Mouse (Mus musculus) limb, embryonic 11.5 days (tissue): ENCODE data around the gene Cox14. TPM values are rescaled to one million over a fixed set of nuclear protein-coding genes. Genes with fewer than 3 reads are reported as not detected.

ENCODE experiments used
- ATAC-seq: fragments of 200-750 bp; cut with Nextera tagmentation; 2 replicates; pipeline ENCODE4 v1.8.0; 2017; ENCODE audit warnings: low read depth; ENCODE audit not compliant: insufficient number of reproducible peaks, low FRiP score, low TSS enrichment
- DNase-seq: peaks from one replicate; pipeline ENCODE4 v3.0.0-alpha.2; 2015; ENCODE audit warnings: low spot score
- H3K27ac ChIP-seq: fragments of 300-500 bp; sonication (generic); replicated peaks from 2 replicates; pipeline ENCODE4 v1.5.1; 2014; ENCODE audit warnings: low read depth, mild to moderate bottlenecking, low read length
- H3K27me3 ChIP-seq: fragments of 300-500 bp; sonication (generic); 2 replicates; pipeline ENCODE4 v1.6.1; 2014; ENCODE audit warnings: mild to moderate bottlenecking, low read length, mixed read lengths; ENCODE audit not compliant: control insufficient read depth, insufficient read depth
- H3K36me3 ChIP-seq: fragments of 300-500 bp; sonication (generic); 2 replicates; pipeline ENCODE4 v1.6.1; 2014; ENCODE audit warnings: mild to moderate bottlenecking, low read length, moderate library complexity, mixed read lengths; ENCODE audit not compliant: control insufficient read depth, insufficient read depth
- H3K4me1 ChIP-seq: fragments of 300-500 bp; sonication (generic); 2 replicates; pipeline ENCODE4 v1.6.1; 2014; ENCODE audit warnings: low read length, mixed read lengths; ENCODE audit not compliant: control insufficient read depth, insufficient read depth
- H3K4me2 ChIP-seq: fragments of 300-500 bp; sonication (generic); 2 replicates; pipeline ENCODE4 v1.6.1; 2014; ENCODE audit warnings: low read depth, mild to moderate bottlenecking, moderate library complexity; ENCODE audit not compliant: severe bottlenecking
- H3K4me3 ChIP-seq: fragments of 300-500 bp; sonication (generic); 2 replicates; pipeline ENCODE4 v1.5.1; 2014; ENCODE audit warnings: low read depth, low read length
- H3K9ac ChIP-seq: fragments of 300-500 bp; sonication (generic); 2 replicates; pipeline ENCODE4 v1.6.1; 2014; ENCODE audit warnings: mild to moderate bottlenecking, low read length
- H3K9me3 ChIP-seq: fragments of 300-500 bp; sonication (generic); 2 replicates; pipeline ENCODE4 v1.6.1; 2016; ENCODE audit warnings: low read length; ENCODE audit not compliant: control insufficient read depth
- WGBS: fragments of 180-500 bp; shearing (Covaris S2); extraction: QIAGEN DNeasy Blood & Tissue Kit; methylation state at CpG from one replicate; pipeline ENCODE4 v1.1.7; 2014; 5-methylcytosine and 5-hydroxymethylcytosine counted together
- polyA plus RNA-seq: library from polyadenylated mRNA; unstranded; fragments of >200 nt; fragmentation: Nextera tagmentation; extraction: Ambion mirVana; gene quantifications from 2 replicates; pipeline ENCODE4 v1.2.1, GENCODE M21; 2014

Cox14 gene
- 118 and 123 TPM in 2 replicates for polyA plus RNA-seq

DNA sequence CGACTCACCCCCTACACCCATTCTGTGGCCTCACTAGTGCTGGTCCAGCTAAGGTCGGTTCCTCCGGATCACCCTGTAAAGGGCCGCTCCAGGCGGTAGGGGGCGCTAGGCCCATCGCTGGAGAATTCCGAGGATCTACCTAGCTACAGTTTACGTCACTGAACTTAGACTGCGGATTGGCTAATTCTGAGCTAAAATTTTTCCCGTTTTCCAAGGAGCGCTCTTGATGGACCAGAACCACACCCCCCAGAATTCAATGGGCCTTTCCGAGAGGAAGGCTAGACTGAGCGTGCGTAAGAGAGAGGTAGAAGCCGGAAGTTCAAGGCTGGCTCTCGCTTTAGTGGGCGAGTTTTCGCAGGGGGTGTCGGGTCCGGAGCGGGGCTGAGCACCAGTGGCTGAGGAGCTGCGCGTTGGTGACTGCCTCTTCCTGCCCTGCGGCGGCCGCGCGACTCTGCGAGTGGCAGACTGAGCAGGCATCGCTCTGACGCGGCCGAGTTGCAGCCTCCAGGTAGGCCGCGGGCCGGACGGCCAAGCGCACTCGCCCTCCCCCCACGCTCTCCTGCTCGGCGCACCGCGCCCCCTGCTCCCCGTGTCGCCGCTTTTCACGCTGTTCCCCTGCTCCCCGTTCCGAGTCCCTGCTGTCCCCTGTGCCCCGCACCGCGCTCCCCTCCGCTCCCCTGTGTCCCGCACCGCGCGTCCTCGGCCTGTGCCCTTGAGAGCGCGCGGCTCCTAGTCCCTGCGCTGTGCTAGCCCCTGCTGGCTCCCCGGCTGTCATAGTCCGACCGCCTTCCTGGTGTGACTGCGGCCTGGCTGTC, at the start of gene Cox14:
TSS of gene Cox14 (plus strand) at position 278 of the 815 bp plus-strand sequence.
- Histone ChIP-seq H3K27ac (peak within 1 kb of the TSS; percentile 88), H3K36me3 (peaks cover 13% of the 10 kb centered on the region), H3K27me3 (no peaks in the 10 kb centered on the region), H3K4me3 (peak within 1 kb of the TSS; percentile 78), H3K4me2 (peak within 1 kb of the TSS; percentile 79), H3K4me1 (peaks cover 19% of the 10 kb centered on the region; the same call in 1 of the 2 replicates), H3K9ac (peak within 1 kb of the TSS; percentile 79), H3K9me3 (peaks cover 3% of the 10 kb centered on the region; the same call in 1 of the 2 replicates)
- under 1% methylated on average over 68 of the region's 68 CpGs for WGBS
- ATAC-seq (peak; percentile 95), DNase-seq (peak; percentile 97)

DNA sequence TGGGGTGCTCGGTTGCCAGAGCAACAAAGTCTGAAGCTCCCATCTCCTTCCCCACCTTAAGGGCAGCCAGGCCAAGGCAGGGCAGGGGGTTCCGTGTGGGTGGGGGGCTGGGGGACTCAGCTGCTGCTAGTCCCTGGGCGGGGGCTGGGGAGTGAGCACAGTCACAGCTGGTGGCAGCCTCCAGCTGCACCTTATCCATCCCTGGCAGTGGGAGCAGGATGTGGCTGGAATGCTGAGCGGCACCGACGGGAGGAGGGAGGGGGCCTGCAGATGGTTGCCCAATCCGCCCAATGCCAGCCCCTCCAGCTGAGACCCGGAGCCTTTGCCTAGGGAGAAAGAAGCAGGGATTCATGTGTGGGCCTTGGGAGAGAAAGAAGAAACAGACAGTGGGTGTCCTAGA, 48.3 kb upstream of the Cox14 start:
- Histone ChIP-seq H3K4me3 (no peak overlapping the region), H3K4me2 (no peak overlapping the region), H3K27me3 (peaks cover under 1% of the 10 kb centered on the region; the same call in 1 of the 2 replicates), H3K9ac (no peak overlapping the region), H3K36me3 (no peaks in the 10 kb centered on the region), H3K27ac (no peak overlapping the region), H3K9me3 (no peaks in the 10 kb centered on the region), H3K4me1 (no peaks in the 10 kb centered on the region)
- DNase-seq (no peak), ATAC-seq (no peak)
- 35% methylated on average over 8 of the region's 8 CpGs for WGBS

GRCm38 (mm10) chr15:99678063-99678800, 47.2 kb upstream of the Cox14 start:
- H3K27ac ChIP-seq: no peak overlapping the region
- ATAC-seq (no peak), DNase-seq (peak; percentile 57)
- no peak overlapping the region for H3K4me3 ChIP-seq
- H3K27me3 ChIP-seq: no peaks in the 10 kb centered on the region
- H3K4me1 ChIP-seq: no peaks in the 10 kb centered on the region
- H3K4me2 ChIP-seq: no peak overlapping the region
- H3K36me3 ChIP-seq: no peaks in the 10 kb centered on the region
- no peaks in the 10 kb centered on the region for H3K9me3 ChIP-seq
- 16% methylated on average over 13 of the region's 13 CpGs for WGBS
- no peak overlapping the region for H3K9ac ChIP-seq

DNA sequence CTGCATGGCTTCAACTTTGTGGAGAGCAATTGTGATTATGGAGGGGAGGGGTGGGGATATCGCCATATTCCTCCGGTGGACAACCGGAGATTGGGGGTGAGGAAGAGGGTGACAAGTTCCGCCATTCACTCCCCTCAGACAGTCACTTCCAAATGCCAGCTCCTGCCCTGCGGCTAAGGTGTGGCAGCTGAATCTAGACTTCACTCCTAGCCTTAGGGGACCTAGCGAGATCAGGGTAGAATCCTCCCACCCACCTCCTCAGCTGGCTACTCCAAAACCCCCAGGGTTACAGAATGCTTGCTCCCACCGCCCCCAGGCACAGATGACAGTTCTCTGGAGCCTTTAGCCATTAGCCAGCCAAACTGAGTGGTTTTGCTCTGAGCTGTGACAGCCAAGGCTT, 46.4 kb upstream of the Cox14 start:
- H3K36me3 ChIP-seq: no peaks in the 10 kb centered on the region
- H3K27me3 ChIP-seq: no peaks in the 10 kb centered on the region
- ATAC-seq (no peak), DNase-seq (no peak)
- H3K9me3 ChIP-seq: no peaks in the 10 kb centered on the region
- WGBS: 44% methylated on average over 7 of the region's 7 CpGs
- H3K4me1 ChIP-seq: no peaks in the 10 kb centered on the region
- no peak overlapping the region for H3K9ac ChIP-seq
- H3K4me3 ChIP-seq: no peak overlapping the region
- no peak overlapping the region for H3K4me2 ChIP-seq
- H3K27ac ChIP-seq: no peak overlapping the region

DNA sequence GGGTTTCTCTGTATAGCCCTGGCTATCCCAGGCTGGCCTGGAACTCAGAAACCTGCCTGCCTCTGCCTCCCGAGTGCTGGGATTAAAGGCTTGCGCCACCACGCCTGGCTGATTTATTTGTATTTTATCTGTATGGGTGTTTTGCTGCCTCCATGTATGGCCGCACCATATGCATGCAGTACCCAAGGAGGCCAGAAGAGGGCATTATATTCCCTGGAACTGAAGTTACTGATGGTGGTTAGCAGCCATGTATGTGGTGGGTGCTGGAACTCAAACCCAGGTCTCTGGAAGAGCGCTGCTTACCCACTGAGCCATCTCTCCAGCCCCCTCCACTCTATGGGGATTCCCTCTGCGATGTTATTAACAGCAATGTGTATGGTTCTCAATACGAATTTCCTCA, 42.5 kb upstream of the Cox14 start:
- 94% methylated on average over 7 of the region's 7 CpGs for WGBS
- Histone ChIP-seq H3K9me3 (no peaks in the 10 kb centered on the region), H3K9ac (no peak overlapping the region), H3K4me1 (no peaks in the 10 kb centered on the region), H3K4me2 (no peak overlapping the region), H3K27me3 (no peaks in the 10 kb centered on the region), H3K36me3 (no peaks in the 10 kb centered on the region), H3K27ac (no peak overlapping the region), H3K4me3 (no peak overlapping the region)
- ATAC-seq (no peak), DNase-seq (no peak)

DNA sequence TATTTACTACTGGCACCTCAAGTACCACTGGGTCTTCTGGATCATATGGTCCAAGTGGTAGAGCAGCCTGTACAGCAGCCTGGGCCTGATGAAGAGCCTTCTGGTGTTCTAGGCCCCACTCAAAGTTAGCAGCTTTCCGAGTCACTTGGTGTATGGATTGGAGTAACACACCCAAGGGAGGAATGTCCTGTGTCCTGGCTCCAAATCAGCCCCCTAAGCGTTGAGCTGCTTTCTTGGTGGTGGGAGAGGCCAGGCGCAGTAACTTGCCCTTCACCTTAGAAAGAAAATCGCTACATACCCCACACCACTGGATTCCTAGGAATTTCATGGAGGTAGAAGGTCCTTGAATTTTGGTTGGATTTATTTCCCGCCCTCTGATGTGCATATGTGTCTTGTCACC, 41.3 kb upstream of the Cox14 start:
- no peak overlapping the region for H3K9ac ChIP-seq
- 94% methylated on average over 5 of the region's 5 CpGs for WGBS
- H3K4me1 ChIP-seq: no peaks in the 10 kb centered on the region
- DNase-seq: no peak
- no peak overlapping the region for H3K27ac ChIP-seq
- no peak overlapping the region for H3K4me3 ChIP-seq
- no peak overlapping the region for H3K4me2 ChIP-seq
- H3K9me3 ChIP-seq: no peaks in the 10 kb centered on the region
- no peaks in the 10 kb centered on the region for H3K36me3 ChIP-seq
- H3K27me3 ChIP-seq: no peaks in the 10 kb centered on the region
- ATAC-seq: no peak

GRCm38 (mm10) chr15:99688712-99689111, 36.7 kb upstream of the Cox14 start:
- Histone ChIP-seq H3K36me3 (no peaks in the 10 kb centered on the region), H3K27me3 (peaks cover 4% of the 10 kb centered on the region; the same call in 1 of the 2 replicates), H3K4me2 (no peak overlapping the region), H3K4me3 (no peak overlapping the region), H3K27ac (no peak overlapping the region), H3K4me1 (0 out of 2 replicates have a peak, but pooled peaks cover 4% of the 10 kb centered on the region), H3K9me3 (no peaks in the 10 kb centered on the region), H3K9ac (no peak overlapping the region)
- DNase-seq (peak; percentile 75), ATAC-seq (0 out of 2 replicates have a peak, but pooled peaks have one; percentile 31)
- WGBS: 5% methylated on average over 4 of the region's 4 CpGs

DNA sequence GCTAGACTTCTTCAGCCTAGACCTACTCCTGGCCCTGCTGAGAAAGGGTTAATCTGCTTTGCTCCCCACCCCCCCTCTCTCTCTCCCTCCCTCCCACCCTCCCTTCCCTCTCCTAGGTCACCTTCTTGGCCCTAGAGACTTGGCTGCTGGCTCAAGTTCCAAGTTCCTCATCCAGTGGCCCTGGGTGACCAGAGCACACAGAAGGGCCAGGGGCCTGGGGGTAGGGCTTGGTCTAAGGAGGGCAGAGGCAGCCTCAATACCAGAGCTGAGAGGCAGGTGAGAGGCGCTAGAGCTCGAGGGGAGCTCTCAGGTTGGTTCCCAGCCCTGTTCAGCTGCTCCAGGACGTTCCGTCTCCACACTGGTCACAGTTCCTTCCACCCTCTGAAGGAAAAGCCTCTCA, 34.5 kb upstream of the Cox14 start:
- H3K4me2 ChIP-seq: no peak overlapping the region
- H3K27me3 ChIP-seq: peaks cover 4% of the 10 kb centered on the region; the same call in 1 of the 2 replicates
- no peaks in the 10 kb centered on the region for H3K36me3 ChIP-seq
- H3K4me1 ChIP-seq: 0 out of 2 replicates have a peak, but pooled peaks cover 4% of the 10 kb centered on the region
- ATAC-seq (no peak), DNase-seq (no peak)
- H3K9me3 ChIP-seq: no peaks in the 10 kb centered on the region
- 9% methylated on average over 4 of the region's 4 CpGs for WGBS
- H3K9ac ChIP-seq: no peak overlapping the region
- no peak overlapping the region for H3K27ac ChIP-seq
- no peak overlapping the region for H3K4me3 ChIP-seq
